Mouse (Mus musculus) MEL (cell line): ENCODE measurements around the gene Hdac4.

ENCODE experiments used
- CTCF ChIP-seq, 3 experiments: IDR thresholded peaks in 2 of 3; conservative IDR thresholded peaks in 1 of 3; 2 replicates each; pipeline ENCODE4 v1.5.1; 2011 to 2012; ENCODE audit warnings: low read length in 3 of 3, low read depth in 2 of 3, mild to moderate bottlenecking in 2 of 3, improper control_type of control experiment in 1 of 3, inconsistent platforms in 1 of 3, mixed read lengths in 1 of 3, moderate library complexity in 1 of 3; ENCODE audit not compliant: control insufficient read depth in 1 of 3, insufficient read depth in 1 of 3, poor library complexity in 1 of 3, severe bottlenecking in 1 of 3
- MAFK ChIP-seq: IDR thresholded peaks from 2 replicates; pipeline ENCODE4 v1.6.1; 2011; ENCODE audit warnings: low read depth, mild to moderate bottlenecking, low read length, improper control_type of control experiment, borderline replicate concordance
- MYC ChIP-seq: IDR thresholded peaks from 2 replicates; pipeline ENCODE4 v1.6.1; 2011; ENCODE audit warnings: low read depth, mild to moderate bottlenecking, low read length, improper control_type of control experiment, moderate library complexity
- NELFE ChIP-seq: IDR thresholded peaks from 2 replicates; pipeline ENCODE4 v1.6.1; 2011; ENCODE audit warnings: low read depth, low read length, improper control_type of control experiment
- POLR2A ChIP-seq, 2 experiments: IDR thresholded peaks; 2 replicates each; pipeline ENCODE4 v1.6.1; 2011 to 2012; ENCODE audit warnings: low read length in 2 of 2, mild to moderate bottlenecking in 2 of 2, control low read depth in 1 of 2, improper control_type of control experiment in 1 of 2, low read depth in 1 of 2, moderate library complexity in 1 of 2; ENCODE audit not compliant: control insufficient read depth in 1 of 2, insufficient read depth in 1 of 2, poor library complexity in 1 of 2
- POLR2AphosphoS5 ChIP-seq: IDR thresholded peaks from 2 replicates; pipeline ENCODE4 v1.6.1; 2012; ENCODE audit warnings: low read depth, borderline replicate concordance, mild to moderate bottlenecking, inconsistent platforms, low read length, moderate library complexity, mixed read lengths
- RAD21 ChIP-seq: IDR thresholded peaks from 2 replicates; pipeline ENCODE4 v1.6.1; 2011; ENCODE audit warnings: mild to moderate bottlenecking, low read depth, low read length, improper control_type of control experiment
- TBP ChIP-seq: IDR thresholded peaks from 2 replicates; pipeline ENCODE4 v1.8.0; 2011; ENCODE audit warnings: low read depth, low read length, improper control_type of control experiment
- USF2 ChIP-seq, 2 experiments: IDR thresholded peaks; 2 replicates each; pipeline ENCODE4 v1.6.1; 2011 to 2012; ENCODE audit warnings: improper control_type of control experiment in 2 of 2, low read length in 2 of 2, borderline replicate concordance in 1 of 2, inconsistent platforms in 1 of 2, low read depth in 1 of 2, mild to moderate bottlenecking in 1 of 2; ENCODE audit not compliant: insufficient read depth in 1 of 2
- ZKSCAN1 ChIP-seq: IDR thresholded peaks from 2 replicates; pipeline ENCODE4 v1.6.1; 2012; ENCODE audit warnings: low read depth, mild to moderate bottlenecking, inconsistent platforms, low read length, improper control_type of control experiment, moderate library complexity

DNA sequence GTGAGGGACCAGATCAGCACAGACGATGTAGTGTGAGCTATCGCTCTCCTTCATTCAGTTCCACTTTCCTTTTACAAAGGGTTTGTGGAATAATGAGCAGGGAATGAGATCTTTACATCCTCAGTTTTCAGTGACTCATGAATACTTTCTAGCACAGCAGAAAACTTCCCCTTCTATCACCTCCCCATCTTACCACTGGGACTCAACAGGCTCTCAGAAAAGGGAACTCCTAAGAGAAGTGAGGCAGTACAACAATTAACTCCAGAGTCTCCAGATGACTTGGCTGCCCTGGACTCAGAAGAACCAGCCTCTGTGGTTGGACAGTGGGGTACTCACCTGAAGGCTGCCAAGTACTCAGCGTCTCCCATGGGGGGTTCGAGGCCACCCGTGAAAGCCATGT lies 240.5 kb downstream of the Hdac4 start:
- TF ChIP-seq CTCF (IDR thresholded peaks at IDR 0.05 in 2 of 3, conservative IDR thresholded peaks at IDR 0.05 in 1 of 3; ENCODE audit: control insufficient read depth in 1 of 3, insufficient read depth in 1 of 3, low read depth in 2 of 3, low read length in 3 of 3, poor library complexity in 1 of 3, severe bottlenecking in 1 of 3) (no peak), USF2 (IDR thresholded peaks at IDR 0.05; ENCODE audit: borderline replicate concordance in 1 of 2, insufficient read depth in 1 of 2, low read depth in 1 of 2, low read length in 2 of 2) (no peak), POLR2A (IDR thresholded peaks at IDR 0.05; ENCODE audit: control insufficient read depth in 1 of 2, insufficient read depth in 1 of 2, low read depth in 1 of 2, low read length in 2 of 2, poor library complexity in 1 of 2) (no peak), RAD21 (no peak), MAFK (no peak), MYC (no peak), TBP (no peak), NELFE (no peak), POLR2AphosphoS5 (no peak), ZKSCAN1 (no peak)
